ENCODE assay signal across 8 mouse cellular contexts in the genomic region with DNA sequence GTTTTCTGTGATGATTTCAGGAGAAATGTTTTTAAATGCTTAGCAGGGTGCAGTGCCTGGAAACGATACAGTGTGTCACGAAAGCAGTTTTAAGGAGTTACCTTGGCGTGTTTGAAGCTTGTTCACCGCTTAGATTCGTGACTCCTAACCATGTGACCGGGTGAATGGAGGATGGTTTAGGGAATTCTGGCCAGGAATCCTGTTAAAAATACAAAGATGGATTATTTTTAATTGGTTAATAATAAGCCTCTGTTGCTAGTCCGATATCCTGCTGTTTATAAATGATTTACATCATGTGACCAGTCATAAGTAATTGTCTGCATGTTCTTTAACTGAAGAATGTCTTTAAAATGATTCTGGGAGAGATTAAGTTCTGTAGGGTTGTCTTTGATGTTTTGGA. TPM values are rescaled to one million over a fixed set of nuclear protein-coding genes. Genes with fewer than 3 reads are reported as not detected.
A peak's percentile ranks its signal among the peaks of the same experiment; 100 is the strongest.
DNase-seq lines count a peak whose midpoint lies in the region; ATAC-seq lines count a peak whose summit lies in the region.

No protein-coding gene starts in this region.

- H3K4me2 ChIP-seq in heart, embryonic 12.5 days = peak overlapping the region; percentile 81
- H3K4me2 ChIP-seq in hindbrain, embryonic 11.5 days (replicated peaks; ENCODE audit: low read depth, low read length) = peak overlapping the region; percentile 80

- H3K4me1 ChIP-seq in heart, embryonic 12.5 days (replicated peaks) = peaks cover 21% of the 10 kb centered on the region
- H3K4me1 ChIP-seq in hindbrain, embryonic 11.5 days (replicated peaks; ENCODE audit: control insufficient read depth, insufficient read depth, low read length) = no peaks in the 10 kb centered on the region
- H3K4me1 ChIP-seq in midbrain, embryonic 10.5 days = peaks cover 30% of the 10 kb centered on the region

- H3K4me3 ChIP-seq in heart, embryonic 12.5 days = peak overlapping the region; percentile 95
- peak overlapping the region; percentile 97 for H3K4me3 ChIP-seq in hindbrain, embryonic 11.5 days (ENCODE audit: low read depth, low read length)
- H3K4me3 ChIP-seq in midbrain, embryonic 10.5 days = peak overlapping the region; percentile 96

- H3K9me3 ChIP-seq in heart, embryonic 12.5 days (replicated peaks) = 0 out of 2 replicates have a peak, but pooled peaks cover 3% of the 10 kb centered on the region
- no peaks in the 10 kb centered on the region for H3K9me3 ChIP-seq in hindbrain, embryonic 11.5 days (ENCODE audit: control insufficient read depth, low read length)
- H3K9me3 ChIP-seq in midbrain, embryonic 10.5 days (replicated peaks) = peaks cover 5% of the 10 kb centered on the region; the same call in 1 of the 2 replicates

- peak overlapping the region; percentile 99 for H3K9ac ChIP-seq in heart, embryonic 12.5 days
- H3K9ac ChIP-seq in hindbrain, embryonic 11.5 days (ENCODE audit: low read depth, low read length) = peak overlapping the region; percentile 99

- H3K27ac ChIP-seq in heart, embryonic 12.5 days (ENCODE audit: poor library complexity, severe bottlenecking) = peak overlapping the region; percentile 98; the same call in 1 of the 2 replicates
- no peak overlapping the region for H3K27ac ChIP-seq in hindbrain, embryonic 11.5 days (ENCODE audit: low read depth, low read length)
- H3K27ac ChIP-seq in midbrain, embryonic 10.5 days (replicated peaks) = peak overlapping the region; percentile 100

- no peaks in the 10 kb centered on the region for H3K27me3 ChIP-seq in heart, embryonic 12.5 days (replicated peaks)
- H3K27me3 ChIP-seq in hindbrain, embryonic 11.5 days (ENCODE audit: control insufficient read depth, insufficient read depth, low read length) = no peaks in the 10 kb centered on the region
- no peaks in the 10 kb centered on the region for H3K27me3 ChIP-seq in midbrain, embryonic 10.5 days (ENCODE audit: low read depth, poor library complexity, severe bottlenecking)

- H3K36me3 ChIP-seq in heart, embryonic 12.5 days = peaks cover 1% of the 10 kb centered on the region
- no peaks in the 10 kb centered on the region for H3K36me3 ChIP-seq in hindbrain, embryonic 11.5 days (ENCODE audit: control insufficient read depth, insufficient read depth, low read length)
- peaks cover 32% of the 10 kb centered on the region for H3K36me3 ChIP-seq in midbrain, embryonic 10.5 days

- 1% methylated on average over 7 of the region's 7 CpGs for WGBS in heart, embryonic 12.5 days
- WGBS in hindbrain, embryonic 11.5 days = 2% methylated on average over 7 of the region's 7 CpGs
- WGBS in midbrain, embryonic 10.5 days = 2% methylated on average over 7 of the region's 7 CpGs

- no peak for DNase-seq in heart, adult 8-10 months (ENCODE audit: low spot score)
- DNase-seq in Muller cell, postnatal 12 days (ENCODE audit: inconsistent ontology term) = peak; percentile 16
- DNase-seq in hindbrain, embryonic 11.5 days (ENCODE audit: low spot score) = no peak
- DNase-seq in midbrain, embryonic 10.5 days (ENCODE audit: low spot score) = no peak
- DNase-seq in thymus, postnatal 25 days = no peak
- DNase-seq in gastrocnemius, postnatal 4 days (ENCODE audit: low spot score in 2 of 2) = no peak
- no peak for DNase-seq in spleen, postnatal 14 days (ENCODE audit: low spot score in 2 of 2)

- no peak for ATAC-seq in heart, embryonic 12.5 days (ENCODE audit: insufficient number of reproducible peaks, low FRiP score)
- ATAC-seq in hindbrain, embryonic 11.5 days (ENCODE audit: low FRiP score) = no peak

RNA-seq across cellular contexts. Expression of gene Pum2, which starts 1.4 kb away (rescaled TPM):
- polyA plus RNA-seq in heart, embryonic 12.5 days (2016; fragmentation: Nextera tagmentation; extraction: Ambion mirVana) = 35.8 and 37.3 TPM in 2 replicates
- 100 to 1,000 TPM; 122 to 130 (median 125) TPM for total RNA-seq in heart, adult 8-10 months (2022)
- 68.2 and 70.2 TPM in 2 replicates for polyA plus RNA-seq in hindbrain, embryonic 11.5 days (2014; fragmentation: Nextera tagmentation; extraction: Ambion mirVana)
- polyA plus RNA-seq in midbrain, embryonic 10.5 days (2016; fragmentation: Nextera tagmentation; extraction: Ambion mirVana) = 67.4 TPM in 2 replicates
- 10 to 100 TPM; 92.8 to 94.9 TPM for total RNA-seq in gastrocnemius, postnatal 4 days (2021)
